Mouse (Mus musculus) ES-E14 (cell line): Measurements from ENCODE around the gene Ralb. TPM values are rescaled to one million over a fixed set of nuclear protein-coding genes. Genes with fewer than 3 reads are reported as not detected.

Experiments
- DNase-seq: peaks from one replicate; pipeline ENCODE4 v3.0.0-alpha.2; 2013; ENCODE audit warnings: low read depth, low spot score
- H3K27ac ChIP-seq: 2 replicates; pipeline ENCODE4 v1.5.1; 2012; ENCODE audit warnings: low read depth, mild to moderate bottlenecking, low read length, moderate library complexity, mixed read lengths; ENCODE audit not compliant: poor library complexity, insufficient read depth, severe bottlenecking
- H3K36me3 ChIP-seq: 2 replicates; pipeline ENCODE4 v1.6.1; 2012; ENCODE audit warnings: mild to moderate bottlenecking, low read length, moderate library complexity, mixed read lengths; ENCODE audit not compliant: control insufficient read depth, poor library complexity, insufficient read depth, severe bottlenecking
- H3K4me1 ChIP-seq, 2 experiments: fragments of 150-350 bp in 1 of 2; sonication (generic) in 1 of 2; 2 replicates each; pipeline ENCODE4 v1.6.1; 2012; ENCODE audit warnings: low read length in 2 of 2, mild to moderate bottlenecking in 1 of 2, mixed read lengths in 1 of 2; ENCODE audit not compliant: control insufficient read depth in 2 of 2, insufficient read depth in 2 of 2, poor library complexity in 1 of 2
- H3K4me3 ChIP-seq, 2 experiments: fragments of 150-350 bp in 1 of 2; sonication (generic) in 1 of 2; 2 replicates each; pipeline ENCODE4 v1.5.1; 2012; ENCODE audit warnings: low read length in 2 of 2, low read depth in 1 of 2, mild to moderate bottlenecking in 1 of 2, mixed read lengths in 1 of 2; ENCODE audit not compliant: insufficient read depth in 1 of 2, poor library complexity in 1 of 2, severe bottlenecking in 1 of 2
- H3K9ac ChIP-seq: 2 replicates; pipeline ENCODE4 v1.6.1; 2012; ENCODE audit warnings: low read depth, mild to moderate bottlenecking, low read length, mixed read lengths; ENCODE audit not compliant: poor library complexity, insufficient read depth, severe bottlenecking
- H3K9me3 ChIP-seq: fragments of 150-350 bp; sonication (generic); 2 replicates; pipeline ENCODE4 v1.6.1; 2012; ENCODE audit warnings: low read depth, mild to moderate bottlenecking, low read length; ENCODE audit not compliant: control insufficient read depth, insufficient read depth
- CHD2 ChIP-seq: IDR thresholded peaks from 2 replicates; pipeline ENCODE4 v1.6.1; 2014; ENCODE audit warnings: mild to moderate bottlenecking, low read depth, low read length, inconsistent platforms
- HCFC1 ChIP-seq: IDR thresholded peaks from 2 replicates; pipeline ENCODE4 v1.6.1; 2012; ENCODE audit warnings: low read length, inconsistent platforms, borderline replicate concordance; ENCODE audit not compliant: insufficient read depth
- MAFK ChIP-seq: IDR thresholded peaks from 2 replicates; pipeline ENCODE4 v1.6.1; 2014; ENCODE audit warnings: mild to moderate bottlenecking, low read depth, low read length, inconsistent platforms; ENCODE audit not compliant: insufficient read depth
- ZC3H11A ChIP-seq: IDR thresholded peaks from 2 replicates; pipeline ENCODE4 v1.6.1; 2012; ENCODE audit warnings: low read depth, mild to moderate bottlenecking, inconsistent platforms, low read length, borderline replicate concordance
- ZNF384 ChIP-seq: IDR thresholded peaks from 2 replicates; pipeline ENCODE4 v1.6.1; 2012; ENCODE audit warnings: low read depth, low read length, inconsistent platforms
- in situ Hi-C, 2 experiments: fragments of 600-800 bp; cut with MboI; formaldehyde crosslinking; loops; one replicate each; pipeline ENCODE4 v1.15.1; 2025; ENCODE audit warnings: low sequenced_read_pairs in 2 of 2, inconsistent platforms in 1 of 2; ENCODE audit not compliant: unreplicated experiment in 2 of 2
- total RNA-seq: library from RNA; depleted of rRNA; stranded (reverse); fragments of 300-350 nt; gene quantifications from 2 replicates; pipeline ENCODE4 v1.2.3, GENCODE M21; 2012

Ralb gene
- total RNA-seq, 1 experiment, result 30.8 TPM

DNA sequence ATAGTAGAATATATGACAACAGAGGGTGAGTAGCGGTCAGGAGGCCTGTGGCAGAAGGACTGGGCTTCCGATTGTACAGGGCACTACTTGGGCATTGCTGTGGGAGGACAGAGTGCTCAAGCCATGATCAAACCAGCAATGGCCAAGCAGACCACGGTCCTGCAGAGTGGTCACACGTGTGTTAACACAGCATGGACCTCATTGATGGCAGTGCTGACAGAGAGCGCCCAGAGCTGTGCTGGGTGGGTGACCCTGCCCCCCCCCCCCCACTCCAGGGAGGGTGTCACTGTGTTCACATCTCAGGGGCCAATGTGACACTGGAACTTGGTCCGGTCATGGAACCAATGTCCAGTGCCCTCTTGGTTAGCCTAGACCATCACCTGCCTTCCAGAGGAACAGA, 27.6 kb upstream of the Ralb start:
- peaks cover 0 to 8% of the 10 kb centered on the region in 2 experiments; a peak in 1 of 4 replicates for H3K4me1 ChIP-seq
- TF ChIP-seq CHD2 (no peak), MAFK (no peak), HCFC1 (no peak), ZNF384 (no peak), ZC3H11A (no peak)
- H3K36me3 ChIP-seq, result peaks cover 9% of the 10 kb centered on the region; the same call in 1 of the 2 replicates
- H3K27ac ChIP-seq, result no peak overlapping the region
- DNase-seq, result no peak
- no peak overlapping the region for H3K9ac ChIP-seq
- H3K4me3 ChIP-seq, result no peak overlapping the region
- H3K9me3 ChIP-seq, result no peaks in the 10 kb centered on the region
- in situ Hi-C loops, result no loop called here

DNA sequence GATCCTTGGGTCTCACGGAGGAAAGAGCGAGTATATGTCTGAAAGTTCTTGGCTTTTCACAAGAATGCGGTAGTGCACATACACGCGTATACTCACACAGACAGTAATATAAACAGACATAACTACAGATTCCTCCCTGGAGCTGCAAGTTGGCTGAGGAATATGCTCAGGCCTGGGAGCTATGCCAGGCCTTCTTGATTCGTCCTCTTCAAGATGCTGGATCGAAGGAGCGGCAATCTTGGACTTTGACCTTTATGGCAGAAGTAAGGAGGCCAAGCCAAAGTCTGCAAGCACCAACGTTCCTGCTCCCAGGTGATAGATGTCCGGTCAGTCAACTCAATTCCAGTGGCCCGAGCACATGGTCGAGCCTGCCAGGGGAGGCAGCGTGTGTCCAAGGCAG, 26.3 kb upstream of the Ralb start:
- H3K9me3 ChIP-seq, result no peaks in the 10 kb centered on the region
- no peak overlapping the region for H3K4me3 ChIP-seq
- peaks cover 0 to 13% of the 10 kb centered on the region in 2 experiments; a peak in 1 of 4 replicates for H3K4me1 ChIP-seq
- in situ Hi-C loops, result no loop called here
- TF ChIP-seq ZNF384 (no peak), CHD2 (no peak), ZC3H11A (no peak), MAFK (no peak), HCFC1 (no peak)
- H3K36me3 ChIP-seq, result peaks cover 15% of the 10 kb centered on the region; the same call in 1 of the 2 replicates
- no peak for DNase-seq
- H3K9ac ChIP-seq, result no peak overlapping the region
- H3K27ac ChIP-seq, result no peak overlapping the region

DNA sequence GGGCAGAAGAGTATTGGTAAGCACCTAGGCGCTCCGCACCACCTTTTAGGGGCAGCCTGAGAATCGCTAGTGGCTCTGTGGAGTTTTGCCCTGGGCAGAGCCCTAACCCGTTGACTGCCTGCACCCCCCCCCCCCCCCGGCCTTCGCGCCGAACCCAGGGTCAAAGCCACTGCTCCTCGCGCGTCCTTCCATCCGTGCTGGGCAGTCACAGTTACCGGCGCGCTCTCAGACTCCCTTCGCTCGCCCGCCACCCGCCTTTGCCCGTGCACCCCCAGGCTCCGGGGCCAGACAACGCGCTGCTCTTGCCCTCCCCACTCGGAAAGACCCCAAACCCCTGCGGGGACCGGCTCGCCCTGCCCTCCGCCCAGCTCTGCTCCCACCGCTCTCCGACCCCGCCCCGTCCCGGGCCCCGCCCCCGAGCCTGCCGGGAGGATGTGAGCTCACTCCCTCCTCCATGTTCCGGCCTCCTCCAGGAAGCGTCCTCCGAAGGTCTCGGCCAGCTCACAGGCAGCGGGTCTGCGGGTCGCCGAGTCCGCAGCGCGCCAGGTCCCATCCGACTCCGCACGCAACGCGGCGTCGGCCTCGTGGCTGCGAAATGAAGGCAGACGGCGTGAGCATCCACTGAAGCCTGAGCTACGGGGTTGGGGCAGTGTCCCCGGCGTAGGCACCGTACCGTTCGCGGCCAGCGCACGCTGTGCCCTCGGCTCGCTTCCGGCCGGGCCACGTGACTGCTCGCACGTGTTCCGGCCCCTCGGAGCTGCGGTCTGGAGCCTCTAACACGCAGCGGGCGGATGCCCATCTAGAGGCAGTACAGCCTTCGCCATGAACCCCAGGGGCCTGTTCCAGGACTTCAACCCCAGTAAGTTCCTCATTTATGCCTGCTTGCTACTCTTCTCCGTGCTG, 21.3 kb upstream of the Ralb start, which contains the start of gene Tmem185b:
TSS of gene Tmem185b (plus strand) at position 472 of the 903 bp plus-strand sequence.
- no peaks in the 10 kb centered on the region for H3K9me3 ChIP-seq
- H3K4me3 ChIP-seq, result peak within 1 kb of the TSS; percentile 78
- peak; percentile 65 for DNase-seq
- H3K9ac ChIP-seq, result peak within 1 kb of the TSS; percentile 91
- TF ChIP-seq CHD2 (no peak), HCFC1 (0 out of 2 replicates have a peak, but pooled peaks have one; percentile 11)
- in situ Hi-C loops, result no loop called here
- peaks cover 15% of the 10 kb centered on the region; the same call in 1 of the 2 replicates for H3K36me3 ChIP-seq
- peaks cover 0 to 9% of the 10 kb centered on the region in 2 experiments; a peak in 2 of 4 replicates for H3K4me1 ChIP-seq
- H3K27ac ChIP-seq, result peak within 1 kb of the TSS; percentile 52; the same call in 1 of the 2 replicates

DNA sequence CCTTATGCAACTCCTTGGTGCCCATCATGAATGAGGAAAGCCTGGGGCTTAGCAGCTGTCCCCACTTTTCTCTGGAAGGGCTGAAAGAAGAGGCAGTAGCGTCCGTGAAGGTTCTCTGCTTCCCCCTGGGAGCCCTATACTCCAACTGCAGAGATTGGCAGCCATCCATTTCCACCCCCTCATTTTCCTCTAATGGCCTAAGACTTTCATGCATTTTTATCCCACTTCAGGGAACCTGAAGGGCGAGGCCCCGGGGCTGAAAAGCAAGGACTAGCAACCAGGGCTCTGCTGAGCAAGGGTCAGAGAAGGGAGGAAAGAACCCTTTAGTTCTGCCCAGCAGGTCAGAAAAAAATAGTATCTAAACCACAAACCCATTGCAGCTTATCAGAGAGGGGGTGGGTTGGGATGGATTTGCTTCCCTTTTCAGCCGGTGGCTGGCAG, 20.4 kb upstream of the Ralb start:
- in situ Hi-C loops, result no loop called here
- Histone ChIP-seq H3K27ac (no peak overlapping the region), H3K9ac (peak overlapping the region; percentile 73; the same call in 1 of the 2 replicates)

More for the DNA sequence above, 20.4 kb upstream of the Ralb start:
- DNase-seq, result no peak
- TF ChIP-seq CHD2 (no peak), MAFK (no peak), HCFC1 (no peak), ZNF384 (no peak), ZC3H11A (no peak)
- H3K4me1 ChIP-seq, result peaks cover 0 to 9% of the 10 kb centered on the region in 2 experiments; a peak in 2 of 4 replicates
- H3K4me3 ChIP-seq, result peak overlapping the region; percentile 78
- H3K36me3 ChIP-seq, result peaks cover 15% of the 10 kb centered on the region; the same call in 1 of the 2 replicates
- H3K9me3 ChIP-seq, result no peaks in the 10 kb centered on the region
